Mouse (Mus musculus): ENCODE data around the gene Hecw2. TPM values are rescaled to one million over a fixed set of nuclear protein-coding genes. Genes with fewer than 3 reads are reported as not detected.
A peak's percentile ranks its signal among the peaks of the same experiment; 100 is the strongest.

The Hecw2 gene
- total RNA-seq, 1 experiment from 2014 or later = 13.2 TPM

DNA sequence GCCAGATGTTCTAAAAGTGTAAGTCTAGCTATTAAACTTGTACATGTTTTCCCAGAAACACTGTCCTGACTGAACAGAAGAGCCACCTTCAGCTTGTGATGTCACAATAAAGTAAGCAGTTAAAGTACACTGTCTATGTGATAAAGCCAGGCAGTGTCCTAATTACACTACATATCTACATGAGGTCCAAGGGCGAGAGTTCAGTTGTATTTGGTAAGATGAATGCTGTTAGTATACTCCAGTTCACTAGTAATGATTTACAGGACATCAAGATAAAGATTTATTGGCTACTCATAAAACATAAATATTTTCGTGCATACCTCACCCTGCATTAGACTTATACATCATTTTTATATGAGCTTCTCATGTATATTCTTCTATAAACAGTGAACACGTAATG lies 305.2 kb downstream of the Hecw2 start:
- no peak for DNase-seq

GRCm38 (mm10) chr1:53882480-53882879 lies 312.5 kb downstream of the Hecw2 start:
- no peak for DNase-seq

DNA sequence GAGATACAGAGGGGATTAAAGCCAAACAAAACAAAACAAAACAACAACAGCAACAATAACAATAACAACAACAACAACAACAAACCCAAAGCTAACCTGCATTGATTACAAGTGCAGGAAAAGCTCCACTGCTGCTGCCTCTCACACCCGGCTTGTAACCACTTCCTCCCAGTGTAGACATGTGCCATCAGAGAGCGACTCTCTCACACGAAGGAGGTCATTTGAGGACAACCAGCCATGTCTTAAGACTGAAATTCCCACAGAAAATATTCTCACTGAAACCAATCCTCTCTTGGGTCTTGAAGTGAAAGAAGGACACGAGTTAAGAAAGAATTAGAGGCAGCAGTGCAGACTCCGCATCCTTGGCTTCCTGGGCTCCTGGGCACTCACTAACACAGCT lies 319.0 kb downstream of the Hecw2 start:
- DNase-seq = no peak

- no peak for DNase-seq
Observed at GRCm38 (mm10) chr1:53867316-53867715, 327.7 kb downstream of the Hecw2 start.

DNA sequence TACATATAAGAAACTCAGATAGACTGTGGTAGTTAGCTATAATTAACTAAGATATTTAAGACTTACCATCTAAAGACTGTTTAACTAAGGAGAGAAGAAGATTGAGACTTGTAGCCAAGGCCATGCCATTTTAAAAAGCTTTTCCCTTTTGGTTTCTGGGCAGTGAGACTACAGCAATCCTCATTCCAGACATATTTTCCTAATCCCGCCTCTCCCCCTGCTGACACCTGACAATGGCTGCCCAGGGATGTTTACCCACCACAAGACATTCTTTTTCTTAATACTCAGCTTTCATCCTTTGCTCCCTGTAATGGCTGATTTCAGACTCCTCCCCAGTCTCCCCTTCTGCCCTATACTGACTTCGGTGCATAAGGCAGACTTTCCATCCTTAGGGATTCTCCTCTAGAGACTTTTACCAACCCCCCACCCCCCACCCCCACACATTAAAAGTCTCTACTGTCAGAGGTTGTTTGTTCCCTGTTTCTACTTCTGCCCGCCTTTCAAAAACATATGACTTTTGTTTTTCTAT lies 328.5 kb downstream of the Hecw2 start:
- DNase-seq = no peak

- DNase-seq = no peak
Observed at GRCm38 (mm10) chr1:53864046-53864445, 330.9 kb downstream of the Hecw2 start.

DNA sequence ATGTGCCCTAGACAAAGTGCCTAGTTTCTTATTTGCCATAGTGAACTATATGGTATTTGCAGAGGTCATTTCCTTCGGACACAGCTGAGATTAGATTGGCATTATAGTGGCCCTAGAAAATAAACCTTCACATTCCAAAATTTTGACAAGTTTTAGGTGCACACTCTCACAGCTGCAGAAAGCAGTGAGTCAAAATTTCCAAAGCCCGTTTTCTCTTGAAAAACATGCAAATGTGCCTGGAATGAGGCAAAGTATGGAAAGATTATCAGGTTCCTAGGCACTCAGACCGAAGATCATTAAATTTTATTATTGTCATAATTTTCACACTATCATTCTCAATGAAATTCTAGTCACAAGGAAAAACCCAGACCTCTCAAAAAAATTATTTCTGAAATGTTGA lies 334.4 kb downstream of the Hecw2 start:
- no peak for DNase-seq

- no peak for DNase-seq
Observed at GRCm38 (mm10) chr1:53859175-53859574, 335.8 kb downstream of the Hecw2 start.

- DNase-seq = no peak
Observed at GRCm38 (mm10) chr1:53856501-53857103, 338.4 kb downstream of the Hecw2 start.

DNA sequence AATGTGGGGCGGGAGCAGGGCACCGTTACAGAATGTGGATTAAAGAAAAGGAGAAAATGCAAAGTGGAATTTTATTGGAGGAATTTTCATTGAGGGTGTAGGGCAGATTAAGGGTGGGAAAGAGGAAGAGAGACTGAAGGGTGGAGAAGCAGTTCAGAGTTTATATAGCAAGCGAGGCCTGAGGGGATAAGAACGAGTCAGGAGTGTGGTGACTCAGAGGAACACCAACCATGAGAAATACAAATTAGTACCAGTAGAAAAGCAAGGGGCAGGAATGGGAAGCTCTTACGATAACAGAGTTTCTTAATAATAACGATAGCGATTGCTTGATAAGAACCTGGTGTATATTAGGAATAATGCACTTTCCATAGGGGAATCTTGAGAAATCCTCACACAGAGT lies 339.2 kb downstream of the Hecw2 start:
- no peak for DNase-seq

DNA sequence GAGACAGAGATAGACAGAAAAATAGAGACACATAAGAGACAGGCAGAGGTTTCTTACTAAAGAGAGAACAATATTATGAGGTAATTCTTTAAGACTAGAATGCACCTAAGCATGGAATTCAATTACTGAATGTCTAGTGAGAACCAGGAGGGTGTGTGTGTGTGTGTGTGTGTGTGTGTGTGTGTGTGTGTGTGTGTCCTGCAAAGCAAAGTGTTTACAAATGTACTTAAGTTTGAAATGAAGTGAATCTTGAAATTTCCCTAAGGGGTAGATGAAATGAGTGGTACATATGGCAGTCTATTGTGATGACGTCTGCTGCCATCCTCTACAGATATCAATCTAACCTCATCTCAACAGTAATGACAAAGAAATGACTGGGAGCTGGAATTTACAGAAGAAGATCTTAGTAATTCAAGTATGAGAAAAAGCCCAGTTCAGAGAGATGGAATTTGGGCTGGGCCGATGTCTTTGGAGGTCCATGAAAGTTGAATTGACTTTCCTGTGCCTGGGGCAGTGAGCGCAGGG lies 342.8 kb downstream of the Hecw2 start:
- DNase-seq = no peak

- DNase-seq = peak; percentile 27
Observed at GRCm38 (mm10) chr1:53851334-53851733, 343.6 kb downstream of the Hecw2 start.

DNA sequence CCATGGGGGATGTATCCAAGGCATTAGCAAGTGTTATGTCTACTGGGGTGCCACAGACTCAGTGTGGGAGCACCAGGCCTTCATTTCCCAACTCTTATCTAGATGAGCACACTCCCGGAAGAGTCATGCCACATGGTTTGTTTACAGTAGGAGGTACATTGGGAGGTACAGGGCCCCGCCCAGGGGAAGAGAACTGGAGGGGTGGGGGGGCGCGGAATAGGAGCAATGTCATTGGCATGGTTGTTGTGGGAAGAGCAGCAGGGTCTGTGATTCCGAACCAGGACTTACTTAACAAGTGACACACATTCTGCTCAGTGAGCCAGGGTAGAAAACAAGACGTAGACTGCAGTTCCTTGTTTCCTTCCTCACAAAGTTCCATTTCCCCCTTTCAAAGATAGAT lies 344.1 kb downstream of the Hecw2 start:
- DNase-seq = peak; percentile 11

DNA sequence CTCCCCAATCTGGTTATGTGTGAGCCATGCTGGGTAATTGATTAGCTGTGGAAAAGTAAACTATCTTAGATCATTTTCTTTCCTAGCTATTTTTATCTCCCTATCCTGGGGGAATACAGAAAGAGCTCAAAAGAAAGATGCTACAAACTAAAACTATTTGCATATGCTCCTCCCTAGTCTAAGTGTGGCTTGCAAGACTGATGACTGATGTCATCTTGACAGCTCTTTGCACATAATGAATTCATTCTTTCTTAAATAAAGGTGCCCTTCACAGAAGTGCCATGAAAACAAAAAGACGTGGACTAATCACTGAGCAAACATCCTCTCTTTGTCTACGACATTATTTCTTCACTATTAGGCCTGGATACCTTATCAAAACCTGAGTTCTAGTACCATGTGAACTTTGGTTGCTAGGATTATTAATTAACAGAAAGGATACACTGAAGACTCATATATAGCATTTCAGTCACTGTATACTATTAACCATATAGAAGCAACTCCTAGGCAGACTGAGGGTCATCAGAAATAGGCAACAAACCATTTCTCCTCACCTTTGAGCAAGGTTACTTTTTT lies 348.2 kb downstream of the Hecw2 start:
- no peak for DNase-seq

DNA sequence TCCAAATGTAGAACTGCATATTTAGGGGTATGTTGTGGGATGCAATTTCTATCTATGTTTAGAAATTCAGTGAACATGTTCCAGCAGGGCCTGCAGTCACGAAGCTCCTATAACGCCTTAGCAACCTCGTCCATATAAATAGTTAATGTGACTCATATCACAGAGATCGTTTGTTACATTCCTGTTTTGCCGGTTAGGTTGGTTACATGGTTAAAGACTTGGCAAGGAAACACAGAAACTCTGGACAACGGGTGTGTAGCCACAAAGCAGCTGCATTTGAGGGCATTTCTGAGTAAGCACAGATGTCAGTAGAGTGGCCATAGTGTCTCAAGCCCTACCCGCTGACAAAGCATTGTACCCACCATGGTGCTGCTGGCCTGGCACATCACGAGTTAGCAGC lies 349.1 kb downstream of the Hecw2 start:
- no peak for DNase-seq

DNA sequence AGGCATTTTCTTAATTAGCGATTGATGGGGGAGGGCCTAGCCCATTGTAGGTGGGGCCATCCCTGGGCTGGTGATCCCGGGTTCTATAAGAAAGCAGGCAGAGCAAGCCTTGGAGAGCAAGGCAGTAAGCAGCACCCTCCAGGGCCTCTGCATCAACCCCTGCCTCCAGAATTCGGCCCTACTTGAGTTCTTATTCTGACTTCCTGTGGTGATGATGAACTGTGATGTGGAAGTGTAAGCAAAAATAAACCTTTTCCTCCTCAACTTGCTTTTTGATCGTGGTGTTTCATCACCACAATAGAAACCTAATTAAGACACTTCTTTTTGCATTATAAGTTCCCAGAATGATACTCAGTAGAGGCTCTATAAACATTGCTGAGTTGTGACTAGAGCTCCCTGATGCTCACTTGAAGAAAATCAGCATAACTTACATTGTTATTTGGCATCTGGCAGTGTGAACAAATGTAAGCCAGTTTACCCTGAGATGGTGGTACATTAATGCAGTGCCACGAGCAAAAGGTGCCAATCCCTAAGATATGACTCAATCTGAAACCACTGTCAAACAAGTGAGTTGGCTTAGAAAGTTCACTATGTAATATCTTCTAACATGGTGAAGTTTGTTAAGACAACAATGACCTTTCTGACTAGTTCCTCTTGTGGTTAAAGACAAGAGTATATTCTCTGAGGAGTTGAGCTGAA lies 349.9 kb downstream of the Hecw2 start:
- no peak for DNase-seq

DNA sequence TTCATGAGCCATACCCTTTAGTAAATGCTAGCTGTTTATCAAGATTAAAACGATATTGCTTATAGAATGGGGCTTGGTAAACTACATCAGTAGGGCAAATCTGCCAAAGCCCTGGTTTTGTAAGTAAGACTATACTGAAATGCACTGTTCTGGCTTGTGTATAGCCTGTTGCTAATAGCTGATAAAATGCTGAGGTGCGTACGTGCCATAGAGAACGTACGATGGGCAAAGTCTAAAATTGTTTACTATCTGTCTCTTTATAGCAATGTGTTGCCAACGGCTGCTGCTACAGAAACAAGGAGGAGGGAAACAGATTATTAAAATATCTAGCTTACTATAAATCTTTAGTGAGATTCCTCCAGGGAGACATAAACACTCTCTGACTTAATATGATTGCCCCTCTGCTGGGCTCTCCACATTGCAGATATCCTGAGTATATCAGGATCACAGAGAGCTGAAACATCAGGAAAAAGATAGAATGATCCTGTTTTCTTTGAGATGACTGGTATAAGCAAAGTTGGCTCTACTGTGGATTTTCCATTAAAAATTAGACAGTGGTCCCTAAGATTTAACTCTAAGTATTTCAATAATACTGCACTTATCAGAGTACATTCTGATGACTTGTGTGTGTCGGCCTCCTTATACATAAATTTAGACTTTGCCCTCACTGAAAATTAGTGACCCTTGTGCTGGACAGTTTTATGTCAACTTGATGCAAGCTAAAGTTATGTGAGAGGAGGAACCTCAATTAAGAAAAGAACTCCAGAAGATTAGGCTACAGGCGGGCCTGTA lies 350.6 kb downstream of the Hecw2 start:
- DNase-seq = no peak

DNA sequence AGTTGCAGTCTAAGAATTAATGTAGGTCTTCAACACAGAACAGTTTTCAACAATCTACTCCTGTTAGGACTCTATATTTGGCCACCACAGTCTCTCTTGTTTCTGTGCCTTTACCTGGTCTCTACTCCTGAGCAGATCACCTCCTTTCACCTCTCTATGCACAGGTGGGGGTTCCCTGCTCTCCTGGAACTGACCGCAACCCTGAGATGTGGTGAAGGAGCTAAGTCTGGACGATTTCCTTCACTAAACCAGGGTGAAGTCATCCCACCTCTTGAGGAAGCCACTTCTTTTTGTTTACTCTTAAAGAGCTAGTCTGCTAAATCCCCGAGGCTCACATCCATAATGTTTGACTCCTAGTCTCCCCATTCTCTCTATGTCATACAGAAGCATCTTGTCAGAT lies 351.9 kb downstream of the Hecw2 start:
- DNase-seq = no peak

GRCm38 (mm10) chr1:53841080-53841479 lies 353.9 kb downstream of the Hecw2 start:
- no peak for DNase-seq

DNA sequence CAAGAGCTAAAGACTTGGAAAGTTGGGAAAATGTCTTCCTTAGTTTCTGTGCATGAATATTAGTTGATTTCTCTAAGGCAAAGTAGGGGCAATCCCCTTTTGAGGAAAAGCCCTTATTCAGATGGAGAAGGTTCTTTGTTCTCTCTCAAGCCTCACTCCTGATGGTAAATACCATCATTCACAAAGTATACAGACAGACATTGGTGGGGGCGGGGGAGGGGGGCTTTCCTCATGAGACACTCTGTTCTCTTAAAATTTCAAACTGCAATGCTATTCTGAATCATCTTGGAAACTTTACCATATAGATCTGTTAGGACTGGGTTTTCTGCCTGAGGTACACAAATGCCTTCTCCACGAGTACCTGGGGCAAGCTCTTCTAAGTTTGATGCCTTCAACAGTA lies 355.6 kb downstream of the Hecw2 start:
- no peak for DNase-seq

DNA sequence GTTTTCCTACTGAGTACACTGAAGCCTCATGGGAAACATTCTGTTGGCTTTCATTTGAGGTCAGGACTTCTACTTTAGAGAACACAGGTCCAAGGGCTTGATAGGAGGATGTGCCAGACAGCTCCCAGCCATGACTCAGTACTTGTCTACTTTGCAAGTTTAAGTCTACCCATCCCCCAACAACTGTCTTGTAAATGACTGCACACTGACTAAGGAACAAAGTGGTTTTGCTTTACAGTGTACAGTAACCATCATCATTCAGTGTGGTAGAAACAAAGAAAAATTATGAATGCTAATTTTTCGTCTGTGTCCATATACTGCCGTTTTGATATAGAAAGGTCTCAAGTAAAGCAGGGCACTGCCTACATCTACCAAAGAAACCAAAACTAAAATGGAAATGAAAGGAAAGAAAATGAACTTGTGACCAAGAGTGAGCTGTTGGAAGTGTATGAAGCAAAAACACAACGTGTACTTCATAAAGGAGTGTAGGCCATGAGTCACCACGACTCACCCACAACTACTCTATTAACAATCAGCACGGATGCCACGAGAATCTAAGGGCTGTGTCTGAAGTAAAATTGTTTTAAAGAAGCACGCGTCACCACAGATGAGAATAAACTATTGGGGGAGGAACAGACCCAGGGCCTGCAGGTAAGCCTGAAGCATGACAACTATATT lies 356.6 kb downstream of the Hecw2 start:
- no peak for DNase-seq

DNA sequence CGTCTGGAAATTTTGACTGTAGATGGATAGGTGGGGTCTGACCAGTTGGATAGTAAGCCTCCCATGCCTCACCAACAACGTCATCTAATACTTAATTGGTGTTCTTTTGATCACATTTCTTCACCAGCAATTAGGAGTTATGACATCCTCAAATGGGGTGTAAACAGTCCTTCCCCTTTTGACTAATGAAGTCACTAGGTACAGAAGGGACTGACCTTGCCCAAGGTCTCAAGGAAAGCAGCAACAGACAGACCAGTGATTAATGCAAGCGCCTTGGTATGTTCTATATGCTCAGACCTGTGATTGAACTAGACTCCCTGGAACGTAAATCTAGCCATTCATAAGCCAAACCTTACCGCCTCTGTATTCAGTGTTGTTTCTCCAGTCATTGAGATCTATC lies 364.7 kb downstream of the Hecw2 start:
- no peak for DNase-seq
